Comparison of ENCODE assay signal across 9 mouse cellular contexts in the genomic region with DNA sequence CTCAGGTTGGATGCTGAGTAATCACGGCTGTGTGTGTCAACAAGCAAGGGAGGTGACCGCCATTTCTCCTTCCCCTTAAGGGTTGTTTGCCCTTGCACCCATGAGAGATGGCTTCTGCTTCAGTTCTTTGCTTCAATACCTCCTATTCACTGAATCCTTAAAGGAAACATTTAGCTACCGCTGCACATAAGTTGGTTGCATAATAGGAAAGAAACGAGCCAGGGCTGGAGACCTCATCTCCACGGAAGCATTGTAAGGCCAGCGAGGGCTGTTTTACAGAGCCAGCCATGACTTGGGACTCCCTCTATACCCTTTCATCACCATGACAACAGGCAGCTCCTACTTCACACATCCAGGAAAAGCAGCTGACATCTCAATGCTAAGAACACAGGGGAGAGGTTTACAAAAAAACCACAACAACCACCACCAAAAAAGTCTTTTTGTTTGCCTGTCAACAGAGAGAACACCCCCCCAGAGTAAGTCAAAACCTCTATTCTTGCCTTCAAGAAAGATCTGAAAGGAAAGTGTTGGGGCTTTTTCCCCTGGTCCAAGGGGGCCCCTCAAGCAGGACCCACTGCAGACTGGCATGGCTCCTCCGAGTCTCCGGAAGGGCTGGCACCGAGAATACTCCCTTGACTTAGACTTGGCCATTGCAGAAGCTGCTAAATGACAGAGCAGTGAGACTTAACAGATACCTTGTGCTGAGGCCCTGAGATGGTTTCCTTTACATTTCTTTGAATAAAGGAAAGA. TPM values are rescaled to one million over a fixed set of nuclear protein-coding genes. Genes with fewer than 3 reads are reported as not detected.
A peak's percentile ranks its signal among the peaks of the same experiment; 100 is the strongest.
DNase-seq lines count a peak whose midpoint lies in the region; ATAC-seq lines count a peak whose summit lies in the region.
"Had no signal": no experiment of that assay in that cellular context is flagged by ENCODE, and none has a peak within 500 bp of the region (broad histone marks: within the 10 kb centered on the region; RNA-seq: fewer than 3 reads in every experiment).

No protein-coding gene starts in this region.

- H3K27me3 ChIP-seq in lung, embryonic 15.5 days: no peaks in the 10 kb centered on the region
- no peaks in the 10 kb centered on the region for H3K27me3 ChIP-seq in forebrain, embryonic 12.5 days
- H3K27me3 ChIP-seq in intestine, embryonic 15.5 days (replicated peaks): no peaks in the 10 kb centered on the region
- no peaks in the 10 kb centered on the region for H3K27me3 ChIP-seq in midbrain, embryonic 16.5 days (ENCODE audit: control insufficient read depth, insufficient read depth, low read depth, low read length)
- H3K27me3 ChIP-seq: limb, embryonic 12.5 days had no signal

- peak overlapping the region; percentile 15; the same call in 1 of the 2 replicates for H3K9ac ChIP-seq in lung, embryonic 15.5 days
- H3K9ac ChIP-seq in forebrain, embryonic 12.5 days: no peak overlapping the region
- H3K9ac ChIP-seq in intestine, embryonic 15.5 days: no peak overlapping the region
- H3K9ac ChIP-seq in midbrain, embryonic 16.5 days (ENCODE audit: low read depth, low read length): peak overlapping the region; percentile 2; the same call in 1 of the 2 replicates
- H3K9ac ChIP-seq: limb, embryonic 12.5 days had no signal

- H3K4me1 ChIP-seq in lung, embryonic 15.5 days: peaks cover 46% of the 10 kb centered on the region
- H3K4me1 ChIP-seq in forebrain, embryonic 12.5 days: peaks cover 72% of the 10 kb centered on the region
- peaks cover 25% of the 10 kb centered on the region for H3K4me1 ChIP-seq in intestine, embryonic 15.5 days (replicated peaks)
- H3K4me1 ChIP-seq in midbrain, embryonic 16.5 days (ENCODE audit: control insufficient read depth, insufficient read depth, low read length): peaks cover 46% of the 10 kb centered on the region

- no peaks in the 10 kb centered on the region for H3K9me3 ChIP-seq in lung, embryonic 15.5 days
- H3K9me3 ChIP-seq in forebrain, embryonic 12.5 days: no peaks in the 10 kb centered on the region
- H3K9me3 ChIP-seq in intestine, embryonic 15.5 days: no peaks in the 10 kb centered on the region
- no peaks in the 10 kb centered on the region for H3K9me3 ChIP-seq in midbrain, embryonic 16.5 days (replicated peaks; ENCODE audit: control insufficient read depth, low read length, poor library complexity, severe bottlenecking)
- H3K9me3 ChIP-seq: limb, embryonic 12.5 days had no signal

- WGBS in lung, embryonic 15.5 days: 22% methylated on average over 9 of the region's 9 CpGs
- WGBS in forebrain, embryonic 12.5 days: 11% methylated on average over 9 of the region's 9 CpGs
- WGBS in intestine, embryonic 15.5 days: 47% methylated on average over 9 of the region's 9 CpGs
- WGBS in midbrain, embryonic 16.5 days: 4% methylated on average over 9 of the region's 9 CpGs

- H3K36me3 ChIP-seq in lung, embryonic 15.5 days: no peaks in the 10 kb centered on the region
- no peaks in the 10 kb centered on the region for H3K36me3 ChIP-seq in forebrain, embryonic 12.5 days (replicated peaks)
- H3K36me3 ChIP-seq in intestine, embryonic 15.5 days: no peaks in the 10 kb centered on the region
- no peaks in the 10 kb centered on the region for H3K36me3 ChIP-seq in midbrain, embryonic 16.5 days (ENCODE audit: control insufficient read depth, insufficient read depth, low read length)
- H3K36me3 ChIP-seq: limb, embryonic 12.5 days had no signal

- no peak for ATAC-seq in lung, embryonic 15.5 days (ENCODE audit: borderline replicate concordance, extremely low read depth, low FRiP score, low TSS enrichment)
- ATAC-seq in forebrain, embryonic 12.5 days (ENCODE audit: low FRiP score): peak; percentile 86
- ATAC-seq in intestine, embryonic 15.5 days: no peak
- ATAC-seq in midbrain, embryonic 16.5 days: peak; percentile 79
- no peak for ATAC-seq in activated CD4-positive, CD25-positive, alpha-beta regulatory T cell, adult 4 months

- H3K27ac ChIP-seq in lung, embryonic 15.5 days: peak overlapping the region; percentile 92
- H3K27ac ChIP-seq in forebrain, embryonic 12.5 days: peak overlapping the region; percentile 72
- H3K27ac ChIP-seq in intestine, embryonic 15.5 days: peak overlapping the region; percentile 67
- H3K27ac ChIP-seq in midbrain, embryonic 16.5 days (ENCODE audit: low read length): peak overlapping the region; percentile 69
- H3K27ac ChIP-seq: limb, embryonic 12.5 days had no signal

- no peak for DNase-seq in lung, postnatal 25 days (ENCODE audit: low spot score)
- DNase-seq in thymus, postnatal 4 days: no peak
- no peak for DNase-seq in gastrocnemius, postnatal 10 days

- H3K4me2 ChIP-seq in lung, embryonic 15.5 days: peak overlapping the region; percentile 49
- H3K4me2 ChIP-seq in forebrain, embryonic 12.5 days: peak overlapping the region; percentile 24
- H3K4me2 ChIP-seq in intestine, embryonic 15.5 days (replicated peaks): peak overlapping the region; percentile 50
- H3K4me2 ChIP-seq in midbrain, embryonic 16.5 days (ENCODE audit: low read length): peak overlapping the region; percentile 31

- H3K4me3 ChIP-seq in lung, embryonic 15.5 days: peak overlapping the region; percentile 41
- H3K4me3 ChIP-seq in forebrain, embryonic 12.5 days (replicated peaks): no peak overlapping the region
- H3K4me3 ChIP-seq in intestine, embryonic 15.5 days (replicated peaks): no peak overlapping the region
- H3K4me3 ChIP-seq in midbrain, embryonic 16.5 days (ENCODE audit: low read depth, low read length): no peak overlapping the region
- H3K4me3 ChIP-seq: limb, embryonic 12.5 days had no signal

RNA-seq across cellular contexts. Expression of gene Sparcl1, which starts 3.2 kb away (rescaled TPM):
- 343 and 369 TPM in 2 replicates for polyA plus RNA-seq in lung, embryonic 15.5 days (2015; fragmentation: Nextera tagmentation; extraction: Ambion mirVana)
- polyA plus RNA-seq in forebrain, embryonic 12.5 days (2016; fragmentation: Nextera tagmentation; extraction: Ambion mirVana): 26.5 and 27.5 TPM in 2 replicates
- polyA plus RNA-seq in intestine, embryonic 15.5 days (2015; fragmentation: Nextera tagmentation; extraction: Ambion mirVana): 185 and 198 TPM in 2 replicates
- polyA plus RNA-seq in midbrain, embryonic 16.5 days (2015; fragmentation: Nextera tagmentation; extraction: Ambion mirVana): 163 and 240 TPM in 2 replicates
- total RNA-seq in gastrocnemius, postnatal 10 days (2021): 100 to 1,000 TPM; 231 to 240 TPM
- not detected for polyA plus RNA-seq in activated CD4-positive, CD25-positive, alpha-beta regulatory T cell, adult 4 months (2017; shearing (Covaris generic))

RNA-seq across cellular contexts. Expression of gene Gm17660, which starts 32.9 kb away (rescaled TPM):
- 0.42 TPM in 1 of 2 replicates, not detected in the other for polyA plus RNA-seq in lung, embryonic 15.5 days (2015; fragmentation: Nextera tagmentation; extraction: Ambion mirVana)
- not detected in 2 replicates for polyA plus RNA-seq in forebrain, embryonic 12.5 days (2016; fragmentation: Nextera tagmentation; extraction: Ambion mirVana)
- polyA plus RNA-seq in intestine, embryonic 15.5 days (2015; fragmentation: Nextera tagmentation; extraction: Ambion mirVana): not detected in 2 replicates
- polyA plus RNA-seq in midbrain, embryonic 16.5 days (2015; fragmentation: Nextera tagmentation; extraction: Ambion mirVana): 0.80 TPM in 1 of 2 replicates, not detected in the other
- not detected for total RNA-seq in gastrocnemius, postnatal 10 days (2021)
- polyA plus RNA-seq in activated CD4-positive, CD25-positive, alpha-beta regulatory T cell, adult 4 months (2017; shearing (Covaris generic)): not detected
- polyA plus RNA-seq: limb, embryonic 12.5 days had no signal

Comparison
In these comparisons a context has a peak if more than half of its experiments do, and no peak if none do; other contexts are left out.
1. ATAC-seq: peak in forebrain, embryonic 12.5 days (single experiment) and midbrain, embryonic 16.5 days (single experiment); none in lung, embryonic 15.5 days (single experiment), intestine, embryonic 15.5 days (single experiment) and activated CD4-positive, CD25-positive, alpha-beta regulatory T cell, adult 4 months (single experiment).
2. H3K9ac ChIP-seq: peak in lung, embryonic 15.5 days (single experiment) and midbrain, embryonic 16.5 days (single experiment); none in forebrain, embryonic 12.5 days (single experiment) and intestine, embryonic 15.5 days (single experiment).
3. RNA of gene Sparcl1, which starts 3.2 kb away (polyA plus RNA-seq): 343 to 369 TPM in lung, embryonic 15.5 days, 163 to 240 TPM in midbrain, embryonic 16.5 days, 185 to 198 TPM in intestine, embryonic 15.5 days and 26.5 to 27.5 TPM in forebrain, embryonic 12.5 days; not detected in activated CD4-positive, CD25-positive, alpha-beta regulatory T cell, adult 4 months; every median in the first group is over 10 times any median in the second.
4. Peak in every context shown above with its lines, with median percentiles within 50 percentile points of each other: H3K27ac ChIP-seq and H3K4me2 ChIP-seq.